Mouse (Mus musculus) liver (tissue): ENCODE measurements around the gene Aes.

Experiments used
- DNase-seq: peaks from one replicate; pipeline ENCODE4 v3.0.0-alpha.2; 2020; ENCODE audit warnings: mixed read lengths

Aes gene

DNA sequence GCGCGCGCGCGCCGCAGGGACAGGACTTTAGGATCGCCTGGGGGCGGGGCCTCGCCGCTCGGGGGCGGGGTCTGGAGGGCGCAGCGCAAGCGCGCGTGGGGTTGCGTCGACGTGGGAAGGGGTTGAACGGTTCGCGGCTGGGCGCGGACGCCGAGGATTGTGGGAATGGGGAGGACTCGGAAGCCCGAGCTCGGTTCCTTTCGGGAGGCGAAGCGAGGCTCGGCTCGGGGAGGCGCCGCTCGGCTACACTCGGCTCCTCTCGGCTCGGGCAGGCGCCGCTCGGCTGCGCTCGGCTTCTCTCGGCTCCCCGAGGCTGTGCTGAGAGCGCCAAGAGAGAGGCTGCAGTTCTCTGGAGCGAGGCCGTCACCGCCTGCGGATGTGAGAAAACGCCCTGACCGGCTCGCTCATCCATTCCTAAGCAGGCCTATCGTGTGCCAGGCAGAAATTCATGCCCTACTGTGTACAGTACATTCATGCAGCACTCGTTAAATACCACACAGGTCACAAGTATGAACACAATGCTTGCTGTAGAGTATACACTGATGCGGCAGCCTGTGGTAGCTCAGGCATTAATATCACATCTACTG lies 14.0 kb upstream of the Aes start, which contains the start of gene Gna11:
Gna11 (minus strand) TSS at position 30 of the 587 bp plus-strand sequence.
- DNase-seq, result peak; percentile 100

DNA sequence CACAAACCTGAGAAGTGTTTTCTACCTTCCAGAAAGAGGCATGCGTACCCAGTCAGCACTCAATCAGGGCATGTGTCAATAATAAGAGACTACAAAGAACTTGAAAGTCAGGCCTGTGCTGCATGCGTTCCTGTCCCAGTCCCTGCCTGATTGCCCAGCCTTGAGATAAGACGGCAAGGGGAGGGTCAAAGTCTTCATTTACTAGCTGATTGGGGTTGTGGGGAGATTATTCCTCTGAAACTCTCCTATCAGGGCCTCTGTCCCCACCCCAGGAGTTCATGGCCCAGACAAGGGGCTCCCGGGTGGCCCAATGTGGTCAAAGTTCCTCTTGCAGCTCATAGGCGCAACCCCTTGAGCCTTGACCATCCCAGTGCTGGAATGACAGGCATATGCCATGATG lies 13.0 kb upstream of the Aes start:
- DNase-seq, result peak; percentile 72

DNA sequence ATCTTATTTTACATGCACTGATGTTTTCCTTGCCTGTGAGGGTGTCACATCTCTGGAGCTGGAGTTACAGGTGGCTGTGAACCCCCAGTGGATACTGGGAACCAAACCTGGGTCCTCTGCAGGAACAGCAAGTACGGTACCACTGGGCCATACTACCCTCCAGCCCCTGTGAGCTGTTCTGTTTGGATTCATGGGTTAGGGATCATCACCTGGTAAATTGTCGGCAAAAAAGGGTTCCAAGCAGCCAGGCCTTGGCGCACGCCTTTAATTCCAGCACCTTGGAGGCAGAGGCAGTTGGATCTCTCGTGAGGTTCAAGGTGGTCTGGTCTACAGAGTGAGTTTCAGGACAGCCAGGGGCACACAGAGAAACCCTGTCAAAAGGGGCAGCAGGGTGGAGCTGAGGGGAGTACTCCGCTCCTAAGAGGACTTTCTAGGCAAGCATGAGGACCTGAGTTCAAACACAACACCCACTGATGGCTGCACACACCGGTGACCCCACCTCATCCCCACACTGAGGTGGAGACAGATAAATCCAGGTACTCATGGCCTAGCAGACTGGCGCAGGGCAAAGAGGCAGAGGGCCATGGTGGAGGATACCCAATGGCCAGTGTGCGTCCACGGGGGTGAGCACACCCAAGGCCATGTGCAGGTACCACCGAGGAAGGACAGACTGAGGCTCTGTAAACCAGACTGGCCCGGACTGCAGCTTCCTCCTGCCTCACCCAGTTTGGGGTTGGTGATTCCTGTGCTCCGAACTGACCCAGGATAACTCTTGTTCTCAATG lies 12.3 kb upstream of the Aes start:
- DNase-seq, result no peak

DNA sequence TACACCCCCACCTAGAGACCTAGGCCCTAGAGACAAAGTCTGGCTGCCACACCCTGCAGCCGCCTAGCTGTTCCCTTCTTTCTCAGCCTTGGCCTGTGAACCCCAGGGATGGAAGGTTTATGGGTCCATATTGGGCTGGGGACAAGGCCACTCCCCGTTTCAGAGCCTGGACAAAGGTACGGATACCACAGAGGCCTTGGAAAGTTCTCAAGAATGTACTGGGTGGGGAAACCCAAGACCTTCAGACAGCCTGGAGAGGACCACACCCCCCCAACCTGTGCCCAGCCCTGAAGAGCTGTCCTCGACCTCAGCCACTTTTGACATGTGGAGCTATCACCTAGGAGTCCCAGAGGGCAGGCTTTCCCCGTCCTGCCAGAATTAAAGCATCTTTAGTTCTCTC lies 10.3 kb upstream of the Aes start:
- no peak for DNase-seq

DNA sequence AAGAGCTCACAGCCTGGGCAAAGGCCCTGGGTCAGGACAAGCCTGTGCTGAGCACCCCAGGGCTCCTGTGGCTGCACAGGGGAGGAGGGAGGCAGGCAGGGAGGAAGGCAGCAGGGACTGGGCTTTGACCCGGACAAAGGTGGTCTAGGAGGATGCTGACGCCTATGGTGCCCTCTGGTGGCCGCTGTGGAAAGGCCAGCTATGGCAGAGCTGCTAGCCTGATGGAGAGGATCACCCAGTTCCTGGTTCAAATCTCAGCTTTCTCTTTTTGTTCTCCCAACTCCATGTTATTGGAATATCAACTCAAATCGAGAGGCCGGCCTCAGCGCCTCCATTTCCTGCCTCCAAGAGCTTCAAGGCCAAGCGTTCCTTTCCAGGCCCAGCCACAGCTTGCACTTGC lies 9.0 kb upstream of the Aes start:
- peak; percentile 83 for DNase-seq

DNA sequence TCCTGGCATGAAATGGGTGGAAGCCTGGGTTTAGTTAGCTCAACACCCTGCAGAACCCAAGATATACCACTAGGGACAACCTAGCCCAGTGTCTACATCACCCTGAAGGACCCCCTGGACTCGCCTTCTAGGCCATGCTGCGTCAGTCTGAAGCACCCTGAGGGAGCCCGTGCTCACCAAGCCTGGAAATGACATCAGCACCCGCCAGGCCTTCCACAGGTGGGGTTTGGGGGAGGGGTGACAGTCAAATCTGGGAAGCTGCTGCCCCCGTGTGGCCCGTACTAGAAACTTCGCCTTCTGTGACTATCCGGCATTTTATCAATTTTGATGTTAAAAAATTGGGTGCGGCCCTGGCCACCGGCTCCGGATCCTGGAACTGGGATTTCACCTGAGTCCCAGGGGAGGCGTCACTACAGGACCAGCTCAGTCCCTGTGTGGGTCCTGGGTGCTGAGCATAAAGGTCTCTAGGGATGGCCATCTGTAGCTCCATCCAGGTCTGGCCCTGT lies 7.6 kb upstream of the Aes start:
- peak; percentile 80 for DNase-seq

DNA sequence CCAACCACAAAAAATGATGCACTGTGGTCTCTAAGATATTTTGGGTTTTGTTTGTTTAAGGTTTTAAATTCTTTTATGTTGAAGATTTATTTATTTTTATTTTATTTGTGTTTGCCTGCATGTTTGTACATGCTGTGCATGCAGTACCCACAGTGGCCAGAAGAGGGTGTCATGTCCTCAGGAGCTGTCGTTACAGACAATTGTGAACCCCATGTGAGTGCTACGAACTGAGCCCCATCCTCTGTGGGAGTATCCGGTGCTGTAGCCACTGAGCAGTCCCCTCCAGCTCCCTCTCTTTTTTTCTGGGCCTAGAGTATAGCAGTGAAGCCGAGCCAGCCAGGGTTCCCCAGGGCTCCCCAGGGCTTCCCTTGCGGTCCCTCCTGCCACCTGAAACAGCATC lies 6.1 kb upstream of the Aes start:
- peak; percentile 65 for DNase-seq

DNA sequence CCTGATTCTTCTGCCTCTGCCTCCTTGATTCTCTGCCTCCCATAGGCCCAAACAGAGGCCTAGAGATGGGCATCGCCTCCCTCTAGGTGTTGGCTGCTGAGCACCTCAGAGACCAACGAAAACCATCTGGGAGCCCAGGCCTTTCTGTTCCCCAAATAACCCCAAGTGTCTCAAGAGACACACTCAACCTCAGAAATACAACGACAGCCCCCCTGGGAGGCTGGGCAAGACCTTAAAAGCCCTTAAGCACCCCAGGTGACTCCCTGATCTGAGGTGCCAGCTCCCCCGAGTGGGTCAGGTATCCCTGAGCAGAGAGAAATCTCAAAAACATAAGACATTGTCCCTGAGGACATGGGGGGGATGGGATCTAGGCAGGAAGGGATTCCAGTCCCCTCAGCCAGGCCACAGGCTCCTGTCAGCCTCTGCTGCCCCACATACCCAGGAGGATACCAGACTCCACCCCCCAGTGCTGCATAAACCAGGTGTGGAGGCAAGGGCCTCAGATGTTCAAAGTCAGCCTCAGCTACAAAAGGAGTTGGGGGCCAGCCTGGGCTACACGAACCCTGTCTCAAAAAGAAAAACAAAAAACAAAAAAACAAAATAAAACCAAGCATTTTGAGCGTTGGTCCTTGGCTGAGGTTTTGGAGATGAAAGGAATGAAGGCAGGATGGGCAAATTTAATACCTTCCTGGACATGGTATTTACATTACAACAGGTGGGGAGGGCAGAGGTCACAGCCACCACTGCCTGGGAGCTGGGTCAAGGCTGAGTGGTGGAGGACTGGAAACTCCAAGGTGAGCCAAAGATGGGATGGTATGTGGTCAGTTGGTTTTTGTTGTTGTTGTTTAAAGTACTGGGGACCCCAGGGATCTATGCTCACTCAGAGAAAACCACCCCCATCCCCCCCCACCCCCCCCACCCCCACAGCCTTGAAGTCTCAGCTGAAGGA lies 5.2 kb upstream of the Aes start:
- DNase-seq, result no peak

DNA sequence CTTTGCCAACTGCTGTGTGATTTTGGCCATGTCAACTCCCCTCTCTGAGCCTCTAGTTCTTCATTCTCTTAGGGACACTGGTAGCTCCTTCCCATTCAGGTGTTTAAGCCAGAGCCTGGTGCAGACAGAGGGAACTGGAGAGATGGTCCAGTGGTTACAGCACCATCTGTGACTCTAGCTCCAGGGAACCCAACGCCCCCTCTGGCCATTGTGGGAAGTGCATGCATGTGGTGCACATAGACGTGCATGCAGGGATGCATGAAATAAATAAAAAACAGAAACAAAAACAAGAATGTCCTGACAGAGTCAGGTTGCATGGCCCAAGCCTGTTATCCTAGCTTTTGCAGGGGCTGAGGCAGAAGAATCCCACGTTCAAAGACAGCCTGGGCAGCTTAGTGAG lies 3.0 kb upstream of the Aes start:
- DNase-seq, result no peak

DNA sequence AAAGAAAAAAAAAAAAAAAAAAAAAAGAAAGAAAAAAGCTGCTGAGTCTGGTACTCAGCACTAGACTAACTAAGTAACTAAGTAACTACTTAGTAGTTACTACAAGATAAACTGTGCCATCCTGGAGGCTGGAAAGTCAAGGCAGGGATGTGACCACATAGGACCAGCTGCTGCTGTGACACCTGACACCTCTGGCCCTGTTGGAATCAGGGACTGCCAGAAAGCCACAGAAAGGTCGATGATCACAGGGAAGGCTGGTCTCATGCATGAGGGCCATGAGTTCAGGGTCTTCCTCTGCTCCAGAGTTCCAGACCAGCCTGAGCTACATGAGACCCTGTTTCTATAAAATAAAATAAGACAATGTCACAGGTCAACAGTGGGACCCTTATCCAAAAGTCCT lies 1.8 kb upstream of the Aes start:
- no peak for DNase-seq

DNA sequence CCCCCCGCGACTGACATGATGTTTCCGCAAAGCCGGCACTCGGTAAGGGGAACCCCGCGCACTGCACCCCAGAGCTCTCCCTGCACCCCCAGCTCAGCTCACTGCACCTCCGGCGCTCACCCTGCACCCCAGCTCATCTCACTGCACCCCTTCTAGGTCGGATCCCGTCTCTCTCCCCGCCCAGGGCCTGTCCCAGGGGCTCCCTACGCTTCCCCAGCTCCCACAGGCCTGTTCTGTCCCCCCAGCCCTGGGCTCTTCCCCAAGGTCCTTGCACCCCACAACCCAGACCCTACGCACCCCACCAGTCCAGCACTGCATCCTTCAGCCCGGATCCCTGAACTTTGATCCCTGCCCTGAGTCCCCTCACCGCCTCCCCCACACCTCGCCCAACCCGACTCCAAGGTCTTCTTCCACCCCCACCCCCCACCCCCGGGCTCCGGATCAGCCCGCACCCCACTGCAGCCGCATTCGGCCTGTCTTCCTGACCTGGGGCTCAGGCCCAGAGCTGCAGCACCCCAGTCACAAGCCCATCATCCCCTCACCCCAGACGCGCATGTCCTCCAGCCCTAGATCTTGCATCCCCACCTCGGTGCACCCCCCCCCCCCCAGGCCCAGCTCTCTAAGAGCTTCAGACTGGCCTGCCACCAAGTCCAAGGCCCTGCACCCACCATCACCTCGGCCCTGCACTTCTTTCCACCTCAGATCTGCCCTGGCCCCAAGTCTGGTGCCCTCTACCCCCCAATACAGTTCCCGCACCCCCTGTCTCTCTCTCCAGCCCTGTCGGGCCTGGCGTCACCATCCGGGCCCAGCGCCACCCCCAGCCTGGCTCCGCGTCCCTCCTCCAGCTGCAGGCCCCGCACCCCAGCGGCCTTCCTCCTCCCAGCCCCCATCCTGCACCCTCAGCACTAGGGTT lies 595 bp downstream of the Aes start:
- DNase-seq, result peak; percentile 52

DNA sequence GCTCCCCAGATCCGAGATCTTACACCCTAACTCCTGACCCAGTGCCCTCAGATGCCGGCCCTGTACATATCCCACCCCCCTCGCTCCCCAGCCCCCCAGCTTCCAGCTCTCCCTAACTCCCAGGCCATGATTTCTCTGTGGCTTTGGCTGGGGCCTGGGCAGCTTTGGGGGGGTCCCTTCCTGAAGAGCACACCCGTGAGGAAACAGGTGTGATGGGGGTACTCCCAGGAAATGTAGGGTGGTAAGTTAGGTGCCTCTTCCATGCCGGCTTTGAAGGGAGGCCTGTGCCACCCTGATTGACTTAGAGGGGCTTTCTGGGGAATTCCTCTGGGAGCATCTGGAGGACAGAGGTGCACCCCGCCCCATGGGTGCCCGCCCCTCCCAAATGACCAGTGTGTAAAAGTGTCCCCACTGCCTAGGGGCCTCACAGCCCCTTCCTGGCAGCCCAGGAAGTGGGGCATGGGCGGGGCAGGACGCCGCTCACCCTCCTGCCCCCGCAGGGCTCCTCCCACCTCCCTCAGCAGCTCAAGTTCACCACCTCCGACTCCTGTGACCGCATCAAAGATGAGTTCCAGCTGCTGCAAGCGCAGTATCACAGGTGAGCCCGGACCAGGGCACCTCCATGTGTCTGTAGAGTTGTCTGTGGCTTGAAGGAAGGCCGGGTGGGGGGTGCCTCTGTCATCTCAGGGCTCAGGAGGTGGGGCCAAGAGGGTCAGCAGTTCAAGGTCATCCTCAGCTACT lies 1.6 kb downstream of the Aes start:
- DNase-seq, result peak; percentile 64

DNA sequence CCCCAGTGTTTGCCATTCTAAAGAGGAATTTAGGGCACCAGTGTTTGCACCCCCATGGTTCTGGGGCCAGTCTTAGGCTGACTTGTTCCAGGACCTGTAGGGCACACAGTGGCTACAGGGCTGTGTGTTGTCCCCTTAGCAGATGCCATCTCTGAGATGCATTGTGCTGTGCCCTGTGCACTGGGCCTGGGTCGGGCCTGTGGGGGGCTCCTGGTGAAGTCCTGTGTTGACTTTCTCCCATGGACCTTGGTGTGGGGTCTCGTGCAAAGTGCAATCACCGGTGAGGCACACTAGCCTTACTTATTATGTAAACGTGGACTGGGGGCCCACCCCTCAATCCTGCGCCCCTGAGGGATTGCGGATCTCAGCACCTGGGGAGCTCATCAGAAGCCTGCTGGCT lies 3.1 kb downstream of the Aes start:
- no peak for DNase-seq

DNA sequence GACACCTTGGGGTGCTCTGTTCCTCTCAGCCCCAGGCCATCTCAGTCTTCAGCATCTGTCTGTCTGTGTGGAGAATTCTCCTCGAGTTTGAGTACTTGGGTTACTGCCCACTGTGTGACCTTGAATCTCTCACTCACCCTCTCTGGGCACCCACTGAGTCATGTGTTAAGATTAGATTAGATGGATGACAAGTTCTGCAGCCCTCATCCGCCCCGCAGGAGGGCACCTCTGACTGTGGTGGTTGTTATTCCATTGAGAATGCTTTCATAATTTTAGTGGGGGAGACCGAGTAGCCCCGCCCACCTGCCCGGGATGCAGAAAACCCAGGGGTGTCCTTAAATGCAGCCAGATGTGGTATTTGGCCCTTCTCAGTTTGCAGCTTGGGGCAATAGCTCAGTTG lies 4.2 kb downstream of the Aes start:
- DNase-seq, result no peak

DNA sequence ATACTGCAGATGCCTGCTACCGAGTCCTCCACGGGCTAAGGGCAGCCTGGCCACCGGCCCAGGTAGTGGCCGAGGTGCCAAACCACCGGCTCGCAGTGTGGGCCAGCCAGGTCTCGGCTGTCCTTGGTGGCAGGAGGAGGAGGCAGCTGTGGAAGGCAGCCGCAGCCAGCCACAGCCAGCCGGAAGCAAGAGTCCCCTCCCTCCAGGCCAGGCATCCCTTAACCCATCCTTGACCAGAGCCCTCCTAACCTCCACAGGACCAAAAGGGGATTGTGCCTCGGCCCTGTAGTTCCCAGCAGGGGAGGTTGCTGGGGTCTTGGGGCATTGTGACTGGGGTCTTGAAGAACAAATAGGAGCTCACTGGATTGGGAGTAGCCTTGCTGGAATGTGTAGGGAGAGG lies 4.9 kb downstream of the Aes start:
- DNase-seq, result no peak

DNA sequence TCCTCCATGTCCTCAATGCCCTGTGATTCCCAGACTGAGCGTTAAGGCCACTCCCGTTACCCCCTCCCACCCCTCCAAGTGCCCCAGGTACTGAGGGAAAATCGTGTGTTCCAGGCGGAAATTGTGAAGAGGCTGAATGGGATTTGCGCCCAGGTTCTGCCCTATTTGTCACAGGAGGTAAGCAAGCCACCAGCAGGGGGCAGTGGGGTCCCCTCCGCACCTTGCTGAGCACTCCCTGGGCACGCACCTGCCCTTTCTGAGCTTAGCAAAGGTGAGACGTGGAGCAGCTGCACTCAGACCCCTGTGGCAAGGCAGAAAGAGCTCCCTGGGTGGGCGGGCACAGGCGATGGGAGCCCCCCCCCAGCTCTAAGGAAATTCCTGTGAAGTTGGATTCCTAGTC lies 5.4 kb downstream of the Aes start:
- peak; percentile 77 for DNase-seq

DNA sequence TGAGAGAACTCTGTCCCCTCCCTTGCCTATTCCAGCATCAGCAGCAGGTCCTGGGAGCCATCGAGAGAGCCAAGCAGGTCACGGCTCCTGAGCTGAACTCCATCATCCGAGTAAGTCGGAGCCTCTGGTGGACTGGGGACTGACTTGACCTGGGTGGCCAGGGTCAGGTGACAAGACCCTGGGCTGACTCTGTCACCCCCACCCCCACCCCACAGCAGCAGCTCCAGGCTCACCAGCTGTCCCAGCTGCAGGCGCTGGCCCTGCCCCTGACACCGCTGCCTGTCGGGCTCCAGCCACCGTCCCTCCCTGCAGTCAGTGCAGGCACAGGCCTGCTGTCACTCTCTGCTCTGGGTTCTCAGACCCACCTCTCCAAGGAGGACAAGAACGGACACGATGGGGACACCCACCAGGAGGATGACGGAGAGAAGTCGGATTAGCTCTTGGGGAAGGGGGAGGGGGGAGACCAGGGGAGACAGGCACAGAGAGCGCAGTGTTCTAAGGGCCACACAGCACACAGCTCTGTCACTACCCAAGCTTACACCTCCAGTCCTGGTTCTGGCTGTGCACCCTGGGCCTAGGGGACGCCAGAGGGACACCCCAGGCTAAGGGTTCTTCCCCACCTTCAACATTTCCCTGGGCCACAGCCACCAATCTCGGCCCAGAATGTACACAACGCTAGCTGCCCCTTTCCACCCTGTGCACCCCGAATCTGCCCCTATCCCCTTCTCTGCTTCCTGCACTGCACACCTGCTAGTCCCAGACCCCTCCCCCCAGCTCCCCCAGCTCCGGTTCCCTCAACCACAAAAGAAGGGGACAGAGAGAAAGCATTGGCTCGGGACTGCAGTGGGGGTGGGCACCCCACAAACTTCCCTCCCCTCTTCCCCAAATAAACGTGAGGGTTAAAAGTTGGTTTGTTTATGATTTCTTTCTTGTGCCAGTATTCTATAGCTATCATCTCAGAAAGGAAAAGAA lies 6.3 kb downstream of the Aes start:
- DNase-seq, result no peak

DNA sequence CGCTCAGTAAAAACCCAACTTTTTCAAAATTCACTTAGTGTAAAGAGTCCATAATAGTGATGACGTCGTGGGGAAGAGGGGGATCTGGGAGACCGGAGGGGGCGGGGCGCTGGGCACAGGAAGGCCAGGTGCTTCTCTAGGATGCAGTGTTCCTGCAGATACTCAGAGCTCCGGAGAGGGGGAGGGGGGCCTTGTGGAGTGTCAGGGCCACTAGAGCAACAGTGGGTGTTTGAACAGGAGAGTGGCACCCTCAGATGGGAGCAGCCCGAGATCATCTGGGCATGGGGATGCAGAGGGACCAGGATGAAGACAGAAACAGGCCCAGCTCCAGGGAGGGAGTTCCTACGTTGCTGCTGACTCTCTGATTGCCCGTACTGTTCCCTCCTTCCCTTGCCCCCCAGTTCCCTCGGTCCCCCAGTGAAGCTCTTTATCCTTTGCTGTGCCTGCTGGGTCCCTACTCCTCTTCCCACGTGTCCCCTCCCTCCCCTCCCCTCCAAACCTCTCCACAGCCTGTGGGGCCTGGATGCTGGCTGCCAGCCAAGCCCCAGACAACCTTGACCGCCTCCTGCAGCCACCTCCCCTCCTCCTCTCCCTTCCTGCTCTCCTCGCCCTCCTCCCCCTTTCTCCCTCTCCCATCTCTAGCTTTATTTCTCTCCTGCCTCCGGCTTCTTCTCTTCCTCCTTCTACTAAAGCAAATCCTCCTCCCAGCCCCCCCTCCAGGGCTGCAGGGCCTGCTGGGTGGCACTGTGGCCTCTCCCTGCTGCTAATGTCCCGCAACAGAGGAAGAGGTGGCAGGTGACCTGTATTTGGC lies 9.3 kb downstream of the Aes start:
- peak; percentile 69 for DNase-seq

DNA sequence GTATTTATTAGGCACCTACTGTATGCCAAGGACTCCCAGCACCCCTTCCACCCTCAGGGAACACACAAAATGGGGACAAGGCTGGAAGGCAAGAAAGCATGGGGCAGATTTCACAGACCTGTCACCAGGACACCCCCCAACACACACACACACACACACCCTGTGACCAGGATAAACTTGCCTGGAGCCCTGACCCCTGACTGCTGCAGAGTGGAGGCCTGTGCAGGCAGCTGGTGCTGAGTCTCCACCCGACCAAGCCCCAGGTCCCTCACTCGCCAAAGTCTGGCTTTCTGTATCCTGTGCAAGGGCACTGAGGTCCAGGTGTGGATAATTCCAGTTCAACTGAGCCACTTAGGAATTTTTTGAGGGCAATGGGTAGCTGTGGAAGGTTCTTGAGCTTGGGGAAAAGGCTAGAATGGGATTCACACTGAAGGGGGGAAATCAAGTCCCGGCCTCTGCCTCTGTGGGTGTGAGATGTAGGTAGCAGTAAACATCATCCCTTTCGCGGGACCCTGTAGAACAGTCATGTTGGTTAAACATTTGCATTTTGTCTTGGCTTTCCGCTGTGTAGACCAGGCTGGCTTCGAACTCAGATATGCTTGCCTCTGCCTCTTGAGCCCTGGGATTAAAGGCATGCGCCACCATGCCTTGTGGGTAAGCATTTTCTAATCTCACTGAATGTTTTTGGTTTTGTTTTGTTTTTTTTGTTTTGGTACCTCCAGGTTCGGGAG lies 10.4 kb downstream of the Aes start:
- DNase-seq, result no peak
